Mouse (Mus musculus): ENCODE measurements around the gene Xrcc1. TPM values are rescaled to one million over a fixed set of nuclear protein-coding genes. Genes with fewer than 3 reads are reported as not detected.

Gene Xrcc1
- polyA plus RNA-seq, 1 experiment from 2014 or later = 71.7 TPM

- Histone ChIP-seq H3K9me3 (replicated peaks) (peaks cover 10% of the 10 kb centered on the region; the same call in 1 of the 2 replicates), H3K36me3 (no peaks in the 10 kb centered on the region), H3K4me2 (no peak overlapping the region), H3K4me1 (replicated peaks) (no peaks in the 10 kb centered on the region), H3K27ac (ENCODE audit: poor library complexity, severe bottlenecking) (no peak overlapping the region), H3K27me3 (replicated peaks) (peaks cover 37% of the 10 kb centered on the region), H3K9ac (no peak overlapping the region), H3K4me3 (no peak overlapping the region)
- WGBS = 44% methylated on average over 13 of the region's 13 CpGs
- ATAC-seq (ENCODE audit: insufficient number of reproducible peaks, low FRiP score) = no peak
These were observed 73.7 kb downstream of the Xrcc1 start for GRCm38 (mm10) chr7:24619671-24620397.

- no peaks in the 10 kb centered on the region for H3K36me3 ChIP-seq
- ATAC-seq (ENCODE audit: insufficient number of reproducible peaks, low FRiP score) = no peak
- peaks cover 39% of the 10 kb centered on the region for H3K27me3 ChIP-seq (replicated peaks)
- no peak overlapping the region for H3K9ac ChIP-seq
- no peak overlapping the region for H3K4me3 ChIP-seq
- H3K4me1 ChIP-seq (replicated peaks) = no peaks in the 10 kb centered on the region
- no peak overlapping the region for H3K27ac ChIP-seq (ENCODE audit: poor library complexity, severe bottlenecking)
- H3K4me2 ChIP-seq = no peak overlapping the region
- peaks cover 10% of the 10 kb centered on the region; the same call in 1 of the 2 replicates for H3K9me3 ChIP-seq (replicated peaks)
- WGBS = 80% methylated on average over 3 of the region's 3 CpGs
These were observed 75.1 kb downstream of the Xrcc1 start for GRCm38 (mm10) chr7:24621193-24621592.

- Histone ChIP-seq H3K27me3 (replicated peaks) (peaks cover 39% of the 10 kb centered on the region), H3K27ac (ENCODE audit: poor library complexity, severe bottlenecking) (no peak overlapping the region), H3K4me1 (replicated peaks) (no peaks in the 10 kb centered on the region), H3K9ac (no peak overlapping the region), H3K4me2 (no peak overlapping the region), H3K9me3 (replicated peaks) (peaks cover 10% of the 10 kb centered on the region; the same call in 1 of the 2 replicates), H3K36me3 (no peaks in the 10 kb centered on the region), H3K4me3 (no peak overlapping the region)
- WGBS = 74% methylated on average over 6 of the region's 6 CpGs
- ATAC-seq (ENCODE audit: insufficient number of reproducible peaks, low FRiP score) = no peak; the same call in 1 of the 2 replicates
These were observed 76.9 kb downstream of the Xrcc1 start for GRCm38 (mm10) chr7:24622967-24623366.

Other genes with a start within 250 kb of the Xrcc1 start
- gene Zfp61, start 245.1 kb upstream of the Xrcc1 start, polyA plus RNA-seq (2016; fragmentation: Nextera tagmentation; extraction: Ambion mirVana) = 17.0 and 17.7 TPM in 2 replicates
- 5.5 and 5.6 TPM in 2 replicates for gene Zfp94, start 229.6 kb upstream of the Xrcc1 start, polyA plus RNA-seq (2016; fragmentation: Nextera tagmentation; extraction: Ambion mirVana)
- gene Tescl, start 212.4 kb upstream of the Xrcc1 start, polyA plus RNA-seq (2016; fragmentation: Nextera tagmentation; extraction: Ambion mirVana) = 0.31 TPM in 1 of 2 replicates, not detected in the other
- not detected in 2 replicates for gene Lypd5, start 197.1 kb upstream of the Xrcc1 start, polyA plus RNA-seq (2016; fragmentation: Nextera tagmentation; extraction: Ambion mirVana)
- gene Kcnn4, start 176.0 kb upstream of the Xrcc1 start, polyA plus RNA-seq (2016; fragmentation: Nextera tagmentation; extraction: Ambion mirVana) = 6.9 and 7.8 TPM in 2 replicates
- gene Smg9, start 146.7 kb upstream of the Xrcc1 start, polyA plus RNA-seq (2016; fragmentation: Nextera tagmentation; extraction: Ambion mirVana) = 21.4 and 21.6 TPM in 2 replicates
- not detected in 2 replicates for gene Irgc1, start 94.0 kb upstream of the Xrcc1 start, polyA plus RNA-seq (2016; fragmentation: Nextera tagmentation; extraction: Ambion mirVana)
- 5.6 and 8.8 TPM in 2 replicates for gene Plaur, start 83.8 kb upstream of the Xrcc1 start, polyA plus RNA-seq (2016; fragmentation: Nextera tagmentation; extraction: Ambion mirVana)
- 0.65 and 0.81 TPM in 2 replicates for gene Cadm4, start 64.3 kb upstream of the Xrcc1 start, polyA plus RNA-seq (2016; fragmentation: Nextera tagmentation; extraction: Ambion mirVana)
- gene Zfp428, start 39.3 kb upstream of the Xrcc1 start, polyA plus RNA-seq (2016; fragmentation: Nextera tagmentation; extraction: Ambion mirVana) = 31.9 and 35.8 TPM in 2 replicates
- gene AC161166.1, start 33.8 kb upstream of the Xrcc1 start, polyA plus RNA-seq (2016; fragmentation: Nextera tagmentation; extraction: Ambion mirVana) = 0.37 and 0.40 TPM in 2 replicates
- 9.0 TPM in 2 replicates for gene Irgq, start 15.6 kb upstream of the Xrcc1 start, polyA plus RNA-seq (2016; fragmentation: Nextera tagmentation; extraction: Ambion mirVana)
- not detected in 2 replicates for gene Pinlyp, start 171 bp upstream of the Xrcc1 start, polyA plus RNA-seq (2016; fragmentation: Nextera tagmentation; extraction: Ambion mirVana)
- gene Ethe1, start 41.3 kb downstream of the Xrcc1 start, polyA plus RNA-seq (2016; fragmentation: Nextera tagmentation; extraction: Ambion mirVana) = 17.6 and 19.2 TPM in 2 replicates
- 0.69 and 1.1 TPM in 2 replicates for gene Zfp575, start 41.4 kb downstream of the Xrcc1 start, polyA plus RNA-seq (2016; fragmentation: Nextera tagmentation; extraction: Ambion mirVana)
- gene Phldb3, start 64.5 kb downstream of the Xrcc1 start, polyA plus RNA-seq (2016; fragmentation: Nextera tagmentation; extraction: Ambion mirVana) = not detected in 2 replicates
- gene Lypd3, start 90.3 kb downstream of the Xrcc1 start, polyA plus RNA-seq (2016; fragmentation: Nextera tagmentation; extraction: Ambion mirVana) = 0.10 and 0.15 TPM in 2 replicates
- gene Tex101, start 130.4 kb downstream of the Xrcc1 start, polyA plus RNA-seq (2016; fragmentation: Nextera tagmentation; extraction: Ambion mirVana) = not detected in 2 replicates
- gene BC049730, start 163.0 kb downstream of the Xrcc1 start, polyA plus RNA-seq (2016; fragmentation: Nextera tagmentation; extraction: Ambion mirVana) = not detected in 2 replicates
- not detected in 2 replicates for gene Gm4763, start 180.6 kb downstream of the Xrcc1 start, polyA plus RNA-seq (2016; fragmentation: Nextera tagmentation; extraction: Ambion mirVana)
- gene Cd177, start 214.0 kb downstream of the Xrcc1 start, polyA plus RNA-seq (2016; fragmentation: Nextera tagmentation; extraction: Ambion mirVana) = 0.06 TPM in 1 of 2 replicates, not detected in the other
- gene Ceacam10, start 230.9 kb downstream of the Xrcc1 start, polyA plus RNA-seq (2016; fragmentation: Nextera tagmentation; extraction: Ambion mirVana) = not detected in 2 replicates